Mouse (Mus musculus) urinary bladder, postnatal 10 days (tissue): ENCODE measurements around the gene Cdip1.

Source experiments
- DNase-seq: peaks from one replicate; pipeline ENCODE4 v3.0.0; 2022; ENCODE audit warnings: low spot score

Gene Cdip1

GRCm38 (mm10) chr16:4718753-4719518, 71.2 kb downstream of the Cdip1 start, which contains the start of gene Nmral1:
Nmral1 (minus strand) TSS chr16:4719356.
- no peak for DNase-seq

- DNase-seq, result no peak
Measured at GRCm38 (mm10) chr16:4717866-4718265, 72.2 kb downstream of the Cdip1 start.

GRCm38 (mm10) chr16:4713861-4714710, 76.0 kb downstream of the Cdip1 start:
- DNase-seq, result no peak

- DNase-seq, result no peak
Measured at GRCm38 (mm10) chr16:4711173-4711572, 78.9 kb downstream of the Cdip1 start.

- no peak for DNase-seq
Measured at GRCm38 (mm10) chr16:4705541-4705940, 84.6 kb downstream of the Cdip1 start.

GRCm38 (mm10) chr16:4702646-4703045, 87.4 kb downstream of the Cdip1 start:
- DNase-seq, result no peak

- no peak for DNase-seq
Measured at GRCm38 (mm10) chr16:4701211-4701610, 88.9 kb downstream of the Cdip1 start.
